Mouse (Mus musculus): ENCODE data around the gene Fancd2os.
A peak's percentile ranks its signal among the peaks of the same experiment; 100 is the strongest.

Gene Fancd2os

GRCm38 (mm10) chr6:113605224-113605545, 4.7 kb upstream of the Fancd2os start:
- DNase-seq (ENCODE audit: low read depth, low spot score): no peak

DNA sequence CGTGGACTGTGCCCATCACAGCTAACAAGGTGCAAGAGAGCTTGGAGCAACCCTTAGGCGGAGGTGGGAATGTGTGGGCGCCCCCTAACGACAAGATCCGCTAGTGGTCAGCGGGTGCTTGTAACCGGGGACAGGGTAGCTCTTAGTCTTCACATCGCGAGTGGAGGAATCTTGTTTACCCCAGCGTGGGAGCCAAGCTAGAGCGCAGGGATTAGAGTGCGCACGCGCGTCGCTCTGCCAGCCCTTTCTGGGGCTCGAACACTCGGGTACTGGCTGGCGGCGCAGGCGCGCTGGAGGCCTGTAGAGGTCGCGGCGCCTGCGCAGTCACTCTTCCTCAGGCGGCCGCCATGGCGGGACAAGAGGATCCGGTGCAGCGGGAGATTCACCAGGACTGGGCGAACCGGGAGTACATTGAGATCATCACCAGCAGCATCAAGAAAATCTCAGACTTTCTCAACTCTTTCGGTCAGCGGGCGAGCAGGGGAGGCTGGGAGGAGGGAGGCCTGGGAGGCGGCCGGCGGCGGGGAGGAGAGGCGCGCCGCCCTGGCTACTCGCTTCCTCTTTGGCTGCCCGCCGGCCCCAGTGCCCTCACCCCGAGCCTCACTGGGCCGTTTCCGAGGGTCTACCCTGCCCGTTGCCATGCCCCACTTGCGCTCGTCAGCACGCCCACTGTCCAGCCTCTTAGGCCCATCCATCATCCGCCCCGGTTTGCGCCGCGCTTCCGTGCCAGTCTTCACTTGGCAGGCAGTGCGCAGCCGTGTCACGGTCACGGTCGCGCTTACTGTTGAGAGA, 4.1 kb upstream of the Fancd2os start, which contains the start of gene Brk1:
Brk1 (plus strand) TSS at position 341 of the 792 bp plus-strand sequence.
- peak; percentile 96 for DNase-seq (ENCODE audit: low read depth, low spot score)

DNA sequence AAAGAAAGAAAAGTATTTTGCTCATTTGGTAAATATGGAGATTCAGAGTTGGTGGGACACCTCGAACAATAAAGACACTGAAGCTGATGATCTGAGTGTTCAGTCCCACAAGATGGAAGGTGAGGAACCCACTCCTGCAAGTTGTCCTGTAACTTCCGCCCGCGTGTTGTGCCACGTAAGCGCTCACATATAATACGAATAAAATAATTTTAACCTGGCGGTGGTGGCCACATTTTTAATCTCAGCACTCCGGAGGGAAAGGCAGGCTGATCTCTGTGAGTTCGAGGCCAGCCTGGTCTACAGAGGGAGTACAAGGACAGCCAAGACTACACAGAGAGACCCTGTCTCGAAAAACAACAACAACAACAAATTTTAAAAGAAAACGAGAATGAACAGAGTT, 3.5 kb upstream of the Fancd2os start:
- no peak for DNase-seq (ENCODE audit: low read depth, low spot score)

DNA sequence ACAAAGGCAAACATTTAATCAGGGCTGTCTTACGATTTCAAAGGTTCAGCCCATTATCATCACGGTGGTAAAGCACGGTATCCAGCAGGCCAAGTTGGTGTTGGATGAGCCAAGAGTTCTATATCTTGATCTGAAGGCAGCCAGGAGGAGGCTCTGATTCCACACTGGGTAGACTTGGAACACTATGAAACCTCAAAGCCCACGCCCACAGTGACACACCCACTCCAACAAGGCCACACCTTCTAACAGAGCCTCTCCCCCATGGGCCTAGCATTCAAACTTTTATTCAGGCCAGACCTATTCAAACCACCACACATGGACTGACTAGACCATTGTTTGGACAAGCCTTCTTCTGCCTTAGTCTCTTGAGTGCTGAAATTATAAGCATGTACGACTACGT, 2.3 kb upstream of the Fancd2os start:
- DNase-seq (ENCODE audit: low read depth, low spot score): no peak

DNA sequence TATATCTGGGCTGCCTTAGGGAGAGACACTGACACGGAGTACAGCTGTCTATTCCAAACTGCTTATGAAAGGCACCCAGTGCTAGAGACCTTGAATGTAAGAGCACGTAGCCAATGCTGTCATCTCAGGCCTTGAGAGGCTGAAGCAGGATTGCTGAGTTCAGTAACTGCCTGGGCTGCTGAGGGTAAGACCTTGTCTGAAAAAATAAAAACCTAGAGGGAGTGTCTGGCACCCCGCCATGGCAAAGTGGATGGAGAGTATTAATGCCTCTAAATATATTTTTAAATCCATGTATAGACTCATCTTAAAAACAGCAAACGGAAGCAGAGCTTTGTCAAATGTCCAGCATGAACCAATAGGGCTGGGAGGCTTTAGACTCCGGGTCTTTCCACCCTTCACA, 682 bp downstream of the Fancd2os start:
- DNase-seq (ENCODE audit: low read depth, low spot score): peak; percentile 18

DNA sequence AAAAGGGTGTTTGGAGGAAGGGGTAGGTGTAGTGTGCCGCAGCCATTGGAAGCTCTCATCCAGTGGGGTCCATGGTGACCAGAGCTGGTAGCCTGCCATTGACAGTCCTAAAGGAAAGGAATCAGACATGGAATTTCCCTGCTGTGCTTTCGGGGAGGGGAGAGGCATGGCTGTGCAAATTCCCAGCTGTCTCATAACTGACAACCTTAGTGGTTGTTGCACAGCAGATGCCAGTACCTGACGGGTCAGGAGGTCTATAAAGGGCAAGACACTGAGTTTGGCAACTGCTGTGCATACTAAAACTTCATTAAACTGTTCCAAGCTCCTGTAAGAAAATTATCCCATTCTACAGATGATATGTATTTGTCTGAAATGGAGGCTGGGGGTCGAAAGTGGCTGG, 2.6 kb downstream of the Fancd2os start:
- DNase-seq (ENCODE audit: low read depth, low spot score): no peak

DNA sequence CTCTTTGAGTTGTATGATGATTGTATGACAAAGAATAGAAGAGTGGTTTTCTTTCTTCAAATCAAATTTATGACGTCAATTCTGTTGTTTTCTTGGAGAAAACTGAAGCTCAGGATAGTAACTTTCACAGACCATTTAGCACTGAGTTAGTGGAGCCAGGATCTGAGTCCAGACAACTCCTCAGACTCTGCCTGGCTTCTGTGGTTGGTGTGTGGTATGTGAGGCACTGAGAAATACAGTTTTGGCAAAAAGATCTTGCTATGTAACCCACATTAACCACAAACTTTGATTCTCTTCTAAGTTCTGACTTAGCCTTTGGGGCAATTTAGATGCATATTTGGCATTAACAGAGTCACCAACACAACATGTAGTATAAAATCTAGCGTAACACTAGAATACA, 7.9 kb downstream of the Fancd2os start:
- no peak for DNase-seq (ENCODE audit: low read depth, low spot score)

- DNase-seq (ENCODE audit: low read depth, low spot score): peak; percentile 35
These were observed 13.9 kb downstream of the Fancd2os start for GRCm38 (mm10) chr6:113586466-113587183.

DNA sequence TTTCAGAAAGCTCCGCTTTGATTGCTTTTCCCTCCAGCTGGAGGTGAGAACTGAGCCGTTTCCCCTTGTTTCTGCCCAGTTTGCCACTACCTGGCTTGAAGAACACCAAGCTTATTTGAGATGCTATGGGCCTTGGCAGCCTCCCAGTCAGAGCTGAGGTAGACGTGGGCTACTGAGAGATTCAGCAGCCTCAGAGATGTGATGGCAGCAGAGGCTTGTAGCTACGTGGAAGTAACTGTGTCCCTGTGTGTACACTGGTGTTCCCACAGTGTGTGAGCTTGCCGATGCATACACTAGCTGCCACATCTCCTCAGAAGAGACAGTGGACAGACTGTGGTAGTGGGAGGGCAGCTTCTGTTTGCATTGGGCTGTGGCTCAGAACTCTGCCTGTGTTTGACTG, 15.4 kb downstream of the Fancd2os start:
- DNase-seq (ENCODE audit: low read depth, low spot score): peak; percentile 79

- peak; percentile 74 for DNase-seq (ENCODE audit: low read depth, low spot score)
These were observed 17.5 kb downstream of the Fancd2os start for GRCm38 (mm10) chr6:113583023-113583422.

DNA sequence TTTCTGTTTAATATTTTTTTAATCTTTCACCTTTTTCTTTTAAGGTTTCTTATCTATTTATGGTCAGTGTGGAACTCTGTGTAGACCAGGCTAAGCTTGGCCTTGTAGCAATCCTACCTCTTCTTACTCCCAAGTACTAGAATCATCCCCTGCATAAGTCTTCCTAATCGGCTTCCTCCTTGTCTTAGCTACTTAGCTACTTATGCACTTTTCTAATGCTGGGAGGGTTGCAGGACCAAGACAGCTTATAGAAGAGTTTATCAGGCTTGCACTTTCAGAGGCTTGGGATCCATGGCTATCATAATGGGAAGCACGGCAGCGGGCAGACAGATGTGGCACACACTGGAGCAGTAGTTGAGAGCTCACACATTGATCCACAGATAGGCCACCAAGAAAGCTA, 21.2 kb downstream of the Fancd2os start:
- DNase-seq (ENCODE audit: low read depth, low spot score): no peak

DNA sequence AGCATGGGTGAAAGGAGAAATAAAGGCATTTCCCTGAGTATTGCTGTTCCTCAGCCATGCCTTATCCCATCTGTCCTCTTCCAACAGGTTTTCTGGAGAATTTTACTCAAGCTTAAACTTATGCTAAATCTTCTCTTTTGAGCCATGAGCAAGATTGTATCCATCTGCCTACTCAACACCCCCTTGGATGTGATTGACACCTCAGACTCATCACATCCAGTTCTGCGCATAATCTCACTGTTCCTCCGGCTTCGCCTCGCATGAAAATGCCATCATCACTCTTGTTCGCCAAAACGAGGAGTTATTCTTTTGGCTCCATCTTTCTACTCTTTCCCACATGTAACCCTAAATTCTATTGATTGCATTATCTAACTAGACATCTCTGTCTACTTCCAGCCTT, 24.5 kb downstream of the Fancd2os start:
- peak; percentile 89 for DNase-seq (ENCODE audit: low read depth, low spot score)

- DNase-seq (ENCODE audit: low read depth, low spot score): no peak
These were observed 36.0 kb downstream of the Fancd2os start for GRCm38 (mm10) chr6:113564557-113564956.

GRCm38 (mm10) chr6:113559736-113560135, 40.8 kb downstream of the Fancd2os start:
- DNase-seq (ENCODE audit: low read depth, low spot score): peak; percentile 78

All from brain, adult 2 months (tissue).